Mouse (Mus musculus): ENCODE data around the gene Hif3a.

- TF ChIP-seq POLR2A (IDR thresholded peaks at IDR 0.05; ENCODE audit: extremely low read depth, insufficient read depth, low read length) (no peak), CTCF (IDR thresholded peaks at IDR 0.05; ENCODE audit: low read depth, low read length) (peak; percentile 94)
Observed at GRCm38 (mm10) chr7:17050933-17051594, 11.2 kb downstream of the Hif3a start.

Measured in liver, adult 2 months (tissue).